Mouse (Mus musculus) thymus, postnatal 0 days (tissue): ENCODE measurements around the gene Rec114. TPM values are rescaled to one million over a fixed set of nuclear protein-coding genes. Genes with fewer than 3 reads are reported as not detected.

Experiments
- DNase-seq: peaks from one replicate; pipeline ENCODE4 v3.0.0-alpha.2; 2015; ENCODE audit warnings: low spot score
- polyA plus RNA-seq: library from polyadenylated mRNA; unstranded; fragments of >200 nt; fragmentation: Nextera tagmentation; extraction: Ambion mirVana; gene quantifications from 2 replicates; pipeline ENCODE4 v1.2.1, GENCODE M21; 2015

The Rec114 gene
- polyA plus RNA-seq, 1 experiment from 2014 or later = 1.9 TPM

DNA sequence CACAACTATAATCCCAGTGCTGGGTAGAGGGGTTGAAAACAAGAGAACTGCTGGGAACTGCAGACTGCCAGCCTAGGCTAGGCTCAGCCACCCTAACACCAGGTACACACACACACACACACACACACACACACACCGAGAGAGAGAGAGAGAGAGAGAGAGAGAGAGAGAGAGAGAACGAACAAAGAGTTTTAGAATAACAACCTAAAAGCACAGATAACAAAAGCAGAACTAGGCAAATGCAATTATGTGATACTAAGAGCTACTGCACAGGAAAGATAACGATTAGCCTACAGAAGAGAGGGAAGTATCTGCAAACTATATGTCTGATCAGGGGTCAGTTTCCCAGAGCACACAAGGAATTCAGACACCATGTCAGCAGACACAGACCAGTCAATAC lies 24.8 kb downstream of the Rec114 start:
- DNase-seq = no peak

GRCm38 (mm10) chr9:58716886-58717285 lies 26.9 kb downstream of the Rec114 start:
- no peak for DNase-seq

GRCm38 (mm10) chr9:58710642-58711041 lies 33.1 kb downstream of the Rec114 start:
- DNase-seq = no peak

DNA sequence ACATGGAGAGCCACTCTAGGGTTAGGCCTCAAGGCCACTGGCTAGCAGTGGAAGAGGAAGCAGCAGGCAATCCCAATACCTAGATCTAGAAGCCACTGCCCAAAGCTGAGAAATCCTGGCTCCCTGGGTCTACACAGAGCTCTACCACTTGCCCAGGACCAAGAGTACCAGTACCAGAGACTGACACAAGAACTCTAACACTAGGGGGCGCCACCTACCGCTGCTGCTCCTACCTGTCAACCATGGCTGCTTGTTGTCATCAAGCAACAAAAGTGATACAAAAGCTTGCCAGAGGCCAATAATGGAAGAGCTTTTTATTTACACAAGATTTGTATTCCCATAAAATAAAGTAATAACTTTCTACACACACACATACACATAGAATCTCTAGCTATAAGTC lies 33.8 kb downstream of the Rec114 start:
- DNase-seq = peak; percentile 52

- no peak for DNase-seq
These were observed 36.0 kb downstream of the Rec114 start for GRCm38 (mm10) chr9:58707796-58708195.

DNA sequence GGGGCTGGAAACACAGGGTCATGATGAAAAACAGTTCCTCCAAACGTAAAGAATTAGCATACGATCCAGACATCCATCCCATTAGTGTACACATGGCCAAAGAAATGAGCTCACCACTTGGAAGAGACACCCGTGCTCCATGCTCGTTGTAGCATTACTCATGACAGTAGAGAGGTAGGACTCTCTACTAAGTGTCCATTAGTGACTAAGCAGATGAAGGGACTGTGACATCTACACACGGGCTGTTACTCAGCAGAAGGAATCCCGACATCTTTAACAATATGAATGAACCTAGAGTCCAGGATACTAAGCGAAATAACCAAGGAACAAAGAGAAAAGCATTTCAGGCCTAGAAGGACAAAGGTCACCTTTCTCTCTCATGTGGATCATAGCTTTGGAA lies 37.7 kb downstream of the Rec114 start:
- DNase-seq = no peak

DNA sequence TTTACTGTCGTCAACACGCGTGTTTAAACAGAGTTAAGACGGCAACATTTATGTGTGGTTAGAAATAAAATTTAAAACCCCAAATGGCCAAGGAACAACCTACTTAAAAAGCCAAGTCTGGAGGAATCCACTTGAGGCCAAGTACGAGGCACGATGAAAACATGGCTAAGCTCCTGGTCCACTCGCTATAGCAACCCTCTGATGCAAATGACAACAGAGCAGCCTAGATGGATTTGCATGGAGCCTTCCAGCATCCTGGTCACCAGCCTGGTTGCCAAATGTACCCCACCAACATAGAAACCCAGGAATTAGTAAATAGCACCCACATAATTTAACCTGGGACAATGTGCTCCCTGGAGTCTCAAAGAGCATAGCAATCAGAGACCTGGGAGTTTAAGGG lies 40.0 kb downstream of the Rec114 start:
- DNase-seq = no peak

DNA sequence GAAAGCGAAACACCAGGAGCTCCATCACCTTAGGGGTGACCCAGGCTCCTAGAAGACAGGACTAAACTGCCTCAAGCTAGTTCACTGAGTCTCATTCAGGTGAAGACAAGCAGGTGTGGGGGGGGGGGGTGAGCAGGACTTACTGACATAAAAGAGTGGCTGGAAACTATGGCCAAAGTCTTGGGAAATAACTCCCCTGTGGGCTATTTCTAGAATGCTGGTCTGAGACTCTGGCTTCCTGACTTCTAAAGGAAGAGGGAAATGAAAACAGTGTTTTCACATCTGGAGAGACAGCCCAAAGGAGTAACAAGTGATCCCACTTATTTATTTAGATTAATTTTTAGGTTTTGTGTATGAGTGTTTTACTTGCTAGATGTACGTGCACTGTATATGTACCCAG lies 42.0 kb downstream of the Rec114 start:
- no peak for DNase-seq

DNA sequence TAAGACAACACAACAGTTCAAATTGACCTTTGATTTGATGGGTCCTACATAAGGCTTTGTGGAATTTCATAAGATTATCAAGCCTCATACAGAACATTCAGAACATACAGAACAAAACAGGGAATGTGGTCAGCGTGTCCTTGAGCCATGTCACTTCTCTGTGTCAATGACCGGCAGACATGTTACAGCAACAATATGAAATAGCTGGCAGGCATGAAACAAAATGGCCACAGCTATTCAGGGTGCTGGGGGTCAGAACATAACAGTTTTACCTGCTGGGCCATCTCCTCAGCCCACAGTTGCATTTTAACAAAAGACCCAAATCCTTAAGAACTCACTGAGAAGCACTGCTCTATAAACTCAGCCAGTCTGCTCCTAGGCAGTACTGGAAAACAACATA lies 45.3 kb downstream of the Rec114 start:
- no peak for DNase-seq

GRCm38 (mm10) chr9:58691471-58691870 lies 52.3 kb downstream of the Rec114 start:
- no peak for DNase-seq

- no peak for DNase-seq
These were observed 53.1 kb downstream of the Rec114 start for GRCm38 (mm10) chr9:58690701-58691100.

GRCm38 (mm10) chr9:58688076-58688475 lies 55.7 kb downstream of the Rec114 start:
- DNase-seq = no peak

- no peak for DNase-seq
These were observed 58.5 kb downstream of the Rec114 start for GRCm38 (mm10) chr9:58685290-58685689.

DNA sequence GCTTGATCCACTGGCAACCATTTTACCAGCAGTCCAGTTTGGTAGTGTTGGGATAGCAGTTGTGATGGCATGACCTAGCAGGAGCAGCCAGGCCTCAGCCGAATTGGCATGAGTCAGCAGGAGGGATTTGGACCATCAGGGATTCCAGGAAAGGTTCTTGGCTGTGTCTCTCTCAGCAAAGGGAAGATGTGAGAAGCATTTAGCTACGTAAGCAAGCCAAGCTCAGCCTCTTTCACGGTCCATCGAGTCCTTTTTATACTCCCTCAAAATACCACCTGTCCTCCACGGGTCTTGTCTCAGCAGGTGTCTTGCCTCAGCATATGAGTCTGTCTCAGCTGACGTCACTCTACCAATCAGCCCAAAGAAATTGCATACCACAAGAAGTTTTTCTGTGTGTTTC lies 60.4 kb downstream of the Rec114 start:
- DNase-seq = no peak

GRCm38 (mm10) chr9:58682106-58682505 lies 61.7 kb downstream of the Rec114 start:
- no peak for DNase-seq

- DNase-seq = no peak
These were observed 62.4 kb downstream of the Rec114 start for GRCm38 (mm10) chr9:58681411-58681810.

GRCm38 (mm10) chr9:58675371-58675770 lies 68.4 kb downstream of the Rec114 start:
- no peak for DNase-seq

GRCm38 (mm10) chr9:58674736-58675135 lies 69.0 kb downstream of the Rec114 start:
- DNase-seq = no peak

DNA sequence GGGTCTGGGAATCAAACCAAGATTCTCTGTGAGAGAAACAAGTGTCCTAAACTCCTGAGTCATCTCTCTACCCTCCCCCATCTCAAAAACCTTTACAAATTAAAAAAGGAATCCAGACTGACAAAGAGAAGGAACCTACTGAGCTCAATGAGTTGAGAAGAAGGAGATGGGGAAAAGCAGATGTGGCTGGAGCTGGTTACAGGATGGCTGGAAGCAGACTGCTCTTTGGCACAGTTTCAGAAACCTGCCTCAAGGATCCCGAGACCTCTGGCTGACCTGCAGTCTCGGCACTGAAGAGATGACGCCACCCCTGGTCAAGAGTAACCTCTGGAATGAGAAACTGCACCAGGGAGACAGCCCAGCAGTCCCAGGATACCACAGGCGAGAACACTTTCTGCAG lies 71.3 kb downstream of the Rec114 start:
- no peak for DNase-seq

GRCm38 (mm10) chr9:58669819-58670218 lies 73.9 kb downstream of the Rec114 start:
- no peak for DNase-seq

DNA sequence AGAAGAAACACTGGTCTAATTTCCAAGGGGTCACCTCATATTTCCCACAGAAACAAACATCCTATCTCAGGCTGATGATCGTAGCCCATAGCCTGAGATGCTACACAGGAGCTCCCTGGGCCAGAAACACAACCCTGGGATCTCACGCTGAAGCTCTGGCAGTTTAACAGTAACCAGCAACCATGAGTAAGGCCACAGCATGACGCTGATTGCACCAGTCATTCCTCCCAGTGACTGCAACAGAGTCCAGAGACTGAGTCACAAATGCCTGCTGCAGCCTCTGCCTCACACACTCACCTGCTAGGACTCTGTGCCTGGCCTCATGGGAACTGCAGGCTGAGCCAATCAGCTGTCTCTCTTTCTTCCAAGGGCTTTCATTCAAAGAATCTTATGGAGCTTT lies 74.7 kb downstream of the Rec114 start:
- DNase-seq = no peak

DNA sequence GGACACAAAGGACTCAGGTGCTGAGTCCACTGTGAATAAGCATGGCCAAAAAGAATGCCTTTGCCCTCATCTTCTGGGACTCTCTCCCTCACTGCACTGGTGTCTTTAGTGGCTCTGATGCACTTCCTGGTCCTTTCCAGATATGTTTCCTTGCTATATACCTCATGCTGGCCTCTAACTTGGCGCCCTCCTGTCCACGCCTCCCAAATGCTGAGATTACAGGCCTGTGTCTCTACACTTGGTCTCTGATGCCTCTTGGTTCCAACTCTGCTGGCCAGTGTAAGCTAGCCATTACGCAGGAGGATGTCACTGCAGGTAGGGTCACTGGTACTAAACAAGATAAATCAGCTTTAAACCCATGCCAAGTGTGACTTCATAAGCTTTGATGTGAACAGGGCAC lies 75.6 kb downstream of the Rec114 start:
- no peak for DNase-seq

DNA sequence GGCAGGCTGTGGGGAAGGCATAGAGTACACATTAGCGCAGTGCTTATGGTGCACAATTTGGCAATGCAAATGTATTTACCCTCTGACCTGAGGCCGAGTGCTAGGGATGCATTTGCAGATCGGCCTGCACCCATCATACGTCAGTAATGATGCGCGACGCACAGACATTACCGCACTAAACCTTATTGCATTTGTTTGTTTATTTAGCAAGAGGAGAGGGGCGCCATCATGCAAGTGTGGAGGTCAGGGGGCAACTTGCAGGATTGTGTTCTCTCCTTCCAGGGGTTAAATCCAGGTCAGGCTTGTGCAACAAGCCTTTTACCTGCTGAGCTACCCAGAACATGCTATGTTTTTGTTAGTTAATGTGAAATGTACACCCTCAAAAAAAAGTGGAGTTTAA lies 76.5 kb downstream of the Rec114 start:
- no peak for DNase-seq

DNA sequence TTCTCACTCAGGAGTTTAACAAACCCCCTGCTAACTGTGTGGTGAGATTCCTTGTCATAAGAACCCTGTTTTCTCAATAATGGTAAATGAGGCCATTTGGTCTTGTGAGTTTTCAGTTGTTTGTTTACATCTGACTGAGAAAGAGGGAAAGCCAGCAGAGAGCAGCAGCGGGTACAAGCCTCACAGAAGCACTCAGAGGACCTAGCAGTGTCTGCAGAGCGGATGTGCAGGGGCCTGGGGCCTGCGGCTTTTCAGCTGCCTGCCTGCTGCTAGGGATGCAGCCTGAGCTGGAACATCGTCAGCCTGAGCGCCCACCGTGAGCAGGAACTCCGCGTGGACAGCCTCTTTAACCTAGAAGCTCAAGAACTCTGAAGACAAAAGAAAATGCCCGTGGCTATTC lies 77.6 kb downstream of the Rec114 start:
- DNase-seq = no peak
